Mouse (Mus musculus) kidney, adult 8-10 months (tissue): ENCODE measurements around the gene Rfx2.

Source experiments
- DNase-seq, 2 experiments: peaks; one replicate each; pipeline ENCODE4 v3.0.0; 2022

Rfx2 gene

DNA sequence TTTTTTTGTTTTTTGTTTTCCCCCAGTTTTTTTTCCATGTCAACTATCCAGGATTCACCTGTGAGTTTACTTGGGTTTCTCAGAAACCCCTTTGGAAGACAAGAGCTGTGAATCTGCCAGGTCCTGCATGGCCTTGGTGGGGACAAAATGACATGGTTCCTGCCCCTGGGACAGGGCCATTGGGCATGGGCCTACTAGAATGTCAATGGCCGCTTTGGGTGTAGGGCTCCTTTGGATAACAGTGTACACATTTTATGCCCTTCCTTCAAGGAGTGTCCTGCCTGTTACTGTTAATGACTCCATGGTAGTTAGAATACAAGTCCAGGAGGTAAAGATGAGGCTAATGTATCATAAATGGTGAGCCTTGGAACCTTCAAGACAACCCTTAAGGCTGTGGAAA, 2.1 kb upstream of the Rfx2 start:
- DNase-seq: no peak

- DNase-seq: peak; percentile 98 to 99
Observed at GRCm38 (mm10) chr17:56831111-56831816, 451 bp upstream of the Rfx2 start.

GRCm38 (mm10) chr17:56829795-56830194, 1.0 kb downstream of the Rfx2 start:
- DNase-seq: no peak

DNA sequence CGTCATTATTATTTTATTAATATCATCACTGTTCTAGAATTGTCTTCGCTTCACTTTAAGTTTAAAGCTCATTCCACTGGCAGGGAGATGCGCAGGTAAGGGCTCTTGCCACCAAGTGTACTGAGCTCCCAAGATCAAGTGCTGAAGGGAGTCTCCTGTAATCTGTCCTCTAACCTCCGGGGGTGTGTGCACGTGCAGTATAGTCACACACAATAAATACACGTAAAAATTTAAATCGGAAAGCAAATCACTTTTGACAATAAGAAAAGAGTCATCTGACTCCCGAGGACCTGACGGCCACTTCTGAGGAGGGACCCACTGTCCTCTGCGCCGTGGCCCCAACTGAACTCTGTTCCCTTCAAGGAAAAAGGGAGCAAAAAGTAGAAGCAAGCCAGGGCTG, 1.6 kb downstream of the Rfx2 start:
- no peak for DNase-seq

DNA sequence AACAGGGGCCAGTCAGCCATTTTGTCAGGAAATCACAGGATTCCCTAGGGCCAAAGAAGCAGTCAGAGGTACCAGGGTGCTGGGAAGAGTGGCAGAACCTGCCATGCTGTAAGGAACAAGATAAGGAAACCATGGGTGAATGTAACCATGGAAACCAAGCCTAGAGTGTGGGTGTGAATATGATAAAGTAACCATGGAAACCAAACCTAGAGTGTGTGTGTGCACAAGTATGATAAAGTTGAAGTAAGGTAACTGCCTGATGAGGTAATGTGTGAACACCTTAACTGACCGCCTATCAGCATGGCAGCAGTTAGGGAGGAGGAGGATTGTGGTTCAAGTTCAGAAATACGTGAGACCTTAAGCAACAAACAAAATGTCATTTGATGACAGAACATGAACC, 4.1 kb downstream of the Rfx2 start:
- DNase-seq: no peak

DNA sequence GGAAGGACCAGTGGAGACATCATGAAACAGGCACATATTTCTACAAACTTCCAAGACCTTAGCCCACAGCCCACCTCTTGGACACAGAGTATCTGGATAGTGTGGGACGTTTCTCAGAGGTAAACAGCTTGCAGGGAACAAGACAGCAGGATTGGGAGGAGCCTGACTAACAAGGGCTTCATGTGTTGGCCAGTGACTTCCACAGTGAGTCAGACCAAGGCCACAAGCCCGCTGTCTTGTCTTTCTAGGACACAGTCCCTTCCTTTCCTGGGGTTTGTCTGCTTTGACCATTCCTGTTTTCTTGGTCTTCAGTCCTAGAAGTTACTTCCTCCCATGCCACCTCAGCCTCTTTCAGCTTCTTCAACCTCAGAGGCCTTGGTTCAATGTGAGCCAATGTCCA, 7.5 kb downstream of the Rfx2 start:
- no peak for DNase-seq

DNA sequence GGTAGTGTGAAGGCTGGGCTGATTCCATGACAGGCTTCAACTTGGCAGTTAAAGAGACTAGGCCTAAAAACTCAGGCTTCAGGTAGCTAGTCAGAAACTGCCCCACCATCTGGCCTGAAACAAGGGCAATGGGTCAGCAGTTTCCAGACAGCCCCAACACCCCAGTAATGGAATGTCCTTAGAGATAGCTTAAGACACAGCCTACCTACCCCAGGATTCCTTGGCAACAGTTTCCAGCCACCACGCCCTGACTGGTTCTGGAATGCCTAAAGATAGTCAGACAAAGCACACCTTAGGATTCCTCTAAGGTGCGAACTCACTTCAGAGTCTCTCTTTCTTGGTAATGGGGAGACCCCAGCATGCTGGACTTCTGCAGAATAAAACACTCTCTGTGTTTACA, 8.4 kb downstream of the Rfx2 start:
- no peak for DNase-seq

GRCm38 (mm10) chr17:56819694-56820111, 11.1 kb downstream of the Rfx2 start:
- no peak for DNase-seq

DNA sequence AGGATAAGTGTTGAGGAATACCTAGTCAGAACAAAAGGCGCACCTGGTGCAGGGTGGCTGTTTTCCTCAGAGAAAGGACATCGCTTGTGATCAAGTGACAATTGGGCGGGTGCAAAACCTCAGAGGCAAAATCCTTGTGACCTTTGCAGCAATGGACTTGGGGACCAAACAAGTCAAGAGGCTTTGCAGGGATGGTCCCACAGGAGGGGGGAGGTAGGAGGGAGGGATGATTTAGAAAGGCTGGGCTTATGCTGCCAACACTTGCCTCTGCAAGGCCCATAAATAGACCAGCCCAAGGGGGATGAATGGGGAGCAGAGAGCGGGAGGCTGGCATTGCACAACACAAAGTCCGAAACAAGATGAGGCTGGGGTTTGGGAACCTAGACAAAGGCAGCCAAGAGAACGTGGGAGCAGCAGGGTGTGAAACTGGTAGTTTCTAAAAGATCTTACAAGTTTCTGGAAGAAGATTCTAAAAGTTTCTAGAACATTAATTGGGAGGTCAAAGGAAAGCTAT, 11.7 kb downstream of the Rfx2 start:
- DNase-seq: no peak

DNA sequence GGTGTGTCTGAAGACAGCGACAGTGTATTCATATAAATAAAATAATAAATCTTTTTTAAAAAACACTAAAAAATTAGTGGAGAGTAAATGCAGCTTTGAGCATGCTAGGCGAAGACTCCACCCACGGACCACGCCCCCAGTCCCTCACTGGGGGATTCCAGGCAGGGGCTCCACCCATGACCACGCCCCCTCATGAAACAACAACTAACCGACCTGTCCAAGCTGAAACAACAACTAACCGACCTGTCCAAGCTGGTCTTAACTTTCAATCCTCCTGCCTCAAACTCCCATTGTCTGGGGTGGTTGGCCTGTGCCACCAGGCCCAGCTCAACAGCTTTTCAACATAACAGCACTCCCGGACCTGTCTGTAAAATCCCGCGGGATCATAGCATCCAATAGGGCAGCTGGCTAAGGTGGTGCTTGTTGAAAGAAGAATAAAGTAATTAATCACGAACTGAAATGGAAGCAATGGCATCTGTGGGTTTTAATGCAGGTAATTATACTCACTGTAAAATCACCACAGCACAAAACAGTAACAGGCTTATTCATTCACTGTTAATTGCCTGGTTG, 12.7 kb downstream of the Rfx2 start:
- peak in 1 of 2 experiments; percentile 20 for DNase-seq

DNA sequence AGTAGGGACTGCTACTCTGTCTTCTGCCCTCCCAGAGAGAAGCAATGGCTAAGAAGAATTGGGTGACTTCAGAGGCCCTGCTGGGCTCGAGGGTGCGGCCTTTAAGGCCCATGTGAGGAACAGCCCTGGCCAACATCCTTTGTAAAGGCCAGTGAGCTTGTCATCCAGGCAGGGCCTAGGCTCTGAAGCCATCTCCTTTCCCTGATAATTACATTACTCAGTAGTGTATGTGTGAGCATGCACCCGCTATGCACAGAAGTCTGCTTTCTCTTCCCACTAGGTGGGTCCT, 15.8 kb downstream of the Rfx2 start:
- DNase-seq: no peak

DNA sequence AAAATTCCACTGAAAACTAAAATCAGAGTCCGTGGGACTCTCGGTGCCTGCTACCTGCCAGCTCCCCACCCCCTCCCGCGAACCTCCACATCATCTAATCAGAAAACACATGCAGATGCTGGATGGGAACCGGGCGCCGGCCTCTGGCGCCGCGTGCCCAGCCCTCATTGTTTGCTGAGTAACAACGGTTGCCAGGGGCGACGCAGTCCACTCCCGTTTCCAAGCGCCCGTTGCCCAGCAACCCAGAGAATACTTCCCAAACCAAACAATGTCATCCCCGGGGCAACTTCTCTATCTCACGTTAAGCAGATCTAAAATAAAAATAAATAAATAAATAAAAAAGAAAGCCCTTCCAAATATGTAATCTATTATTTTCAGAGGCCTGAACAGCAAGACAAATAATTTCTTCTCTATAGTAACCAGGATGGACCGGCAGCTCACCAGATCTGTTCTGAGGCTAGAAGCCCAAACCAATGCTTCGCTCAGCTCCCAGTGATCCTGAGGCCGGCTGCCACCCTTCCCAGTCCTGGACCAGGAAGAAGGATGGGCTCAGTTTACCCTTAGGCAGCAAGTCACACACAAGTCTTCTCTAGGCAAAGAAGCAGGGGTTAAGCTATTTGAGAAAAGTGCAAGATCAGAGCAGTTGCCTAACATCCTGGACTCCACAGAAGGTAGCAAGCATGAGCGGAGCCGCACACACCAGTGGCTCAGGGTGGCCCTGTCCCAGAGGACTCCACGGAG, 16.3 kb downstream of the Rfx2 start:
- peak; percentile 34 to 42 for DNase-seq

DNA sequence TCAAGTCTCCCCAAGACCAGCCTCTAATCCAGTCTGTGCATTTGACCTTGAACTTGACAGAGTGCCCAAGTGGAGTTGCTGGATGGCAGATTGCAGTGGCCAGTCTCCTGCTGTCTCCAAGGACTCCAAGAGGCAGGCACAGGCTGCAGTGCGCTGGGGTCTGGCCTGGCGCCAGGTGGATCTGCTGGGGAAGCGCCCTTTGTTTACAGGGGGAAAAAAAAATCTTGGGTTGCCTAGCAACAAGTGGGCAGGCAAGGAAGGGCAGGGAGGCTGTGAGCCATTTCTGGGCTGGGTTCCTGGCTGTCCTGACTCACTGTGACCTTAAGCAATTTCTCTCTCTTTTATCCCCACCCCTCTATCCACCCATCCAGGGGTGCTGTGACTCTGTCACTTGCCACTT, 20.6 kb downstream of the Rfx2 start:
- DNase-seq: peak; percentile 69 to 84

- DNase-seq: peak; percentile 51 to 77
Observed at GRCm38 (mm10) chr17:56808518-56808917, 22.3 kb downstream of the Rfx2 start.

GRCm38 (mm10) chr17:56805784-56806183, 25.0 kb downstream of the Rfx2 start:
- DNase-seq: no peak

DNA sequence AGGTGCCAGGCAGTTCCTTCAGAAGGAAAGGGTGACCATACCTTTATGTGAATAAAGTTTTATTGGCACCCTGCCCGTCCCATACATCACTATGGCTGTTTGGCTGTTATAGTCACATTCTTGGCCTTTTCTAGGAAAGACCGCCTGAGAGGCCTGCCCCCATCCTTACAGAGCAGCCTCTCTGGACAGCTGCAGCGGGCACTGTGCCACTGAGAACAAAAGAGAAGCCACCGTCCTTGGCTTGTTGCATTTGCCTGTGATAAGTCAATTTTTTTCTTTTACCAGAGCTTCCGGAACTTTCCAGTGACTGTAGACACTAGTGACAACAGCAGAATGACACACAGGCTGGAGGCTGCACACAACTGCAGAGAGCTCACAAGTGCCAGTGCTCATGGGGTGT, 25.9 kb downstream of the Rfx2 start:
- DNase-seq: no peak

GRCm38 (mm10) chr17:56802065-56802464, 28.7 kb downstream of the Rfx2 start:
- DNase-seq: no peak

GRCm38 (mm10) chr17:56799276-56799675, 31.5 kb downstream of the Rfx2 start:
- no peak for DNase-seq

DNA sequence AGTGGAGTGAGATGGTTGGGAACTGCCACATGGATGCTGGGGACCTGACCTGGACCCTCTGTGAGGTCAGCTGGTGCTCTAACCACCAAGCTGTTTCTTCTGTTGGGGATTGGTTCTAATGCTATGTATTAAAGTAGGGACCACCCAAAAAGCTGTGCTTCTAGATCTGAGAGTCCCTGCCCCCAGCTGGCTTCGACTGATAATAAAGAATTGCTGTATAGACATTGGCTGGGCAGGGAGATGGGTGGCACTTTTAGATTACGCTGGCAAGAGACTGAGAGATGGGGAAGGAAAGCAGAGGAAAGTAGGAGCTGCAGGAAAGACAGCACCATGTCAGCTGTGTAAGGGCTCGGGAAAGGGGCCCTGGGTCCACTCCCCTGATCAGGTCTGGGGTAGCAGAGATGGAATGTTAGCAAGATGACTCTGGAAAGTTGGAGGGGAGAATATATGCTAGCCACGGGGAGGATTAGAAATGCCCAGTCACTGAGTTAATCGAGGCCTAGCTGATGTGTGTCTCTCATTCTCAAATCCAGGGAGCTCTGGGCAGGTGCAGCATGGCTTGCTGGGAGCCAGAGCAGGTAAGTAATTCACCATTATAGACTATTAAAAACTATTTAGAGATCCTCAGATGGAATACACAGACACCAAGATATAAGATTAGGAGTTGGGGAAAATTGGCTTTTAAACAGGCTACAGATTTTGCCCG, 37.0 kb downstream of the Rfx2 start:
- no peak for DNase-seq

DNA sequence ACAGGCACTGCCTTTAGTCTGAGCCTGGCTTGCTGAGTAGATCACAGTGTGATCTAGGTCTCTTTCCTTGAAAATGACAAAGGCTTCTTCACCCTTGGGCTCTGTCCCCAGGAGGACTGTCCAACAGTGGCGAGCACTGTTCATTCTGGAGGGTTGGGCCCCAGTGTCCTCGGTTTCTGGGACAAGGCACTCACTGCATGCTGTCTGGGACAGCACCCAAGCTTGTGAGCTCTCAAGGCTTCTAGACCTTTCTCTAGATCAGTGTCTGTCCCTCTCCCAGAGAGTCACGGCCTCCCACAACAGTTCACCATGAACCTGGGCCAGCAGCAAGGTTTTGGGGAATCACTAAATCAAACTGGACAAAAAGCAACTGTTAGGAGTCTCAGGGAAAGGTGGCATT, 38.2 kb downstream of the Rfx2 start:
- no peak for DNase-seq

- no peak for DNase-seq
Observed at GRCm38 (mm10) chr17:56789286-56789685, 41.5 kb downstream of the Rfx2 start.

DNA sequence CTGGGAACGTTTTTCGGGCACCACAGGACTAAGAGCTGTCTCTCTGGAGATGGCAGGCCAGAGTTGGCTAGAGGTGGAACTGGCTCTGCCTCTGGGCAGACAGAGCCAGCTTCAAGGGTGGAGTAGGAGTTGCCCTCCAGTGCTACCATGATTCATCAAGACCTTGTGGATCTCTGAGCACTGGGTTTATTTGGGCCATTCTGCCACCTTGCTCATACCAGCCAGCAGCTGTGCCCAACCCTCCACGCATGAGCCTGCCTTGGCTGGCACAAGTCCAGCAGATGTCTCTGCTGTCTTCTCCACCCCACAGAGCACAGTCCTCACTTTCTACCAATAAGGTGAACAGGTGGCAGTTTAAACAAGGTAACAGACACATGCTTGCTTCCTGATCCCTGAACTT, 41.9 kb downstream of the Rfx2 start:
- no peak for DNase-seq

- peak; percentile 61 to 79 for DNase-seq
Observed at GRCm38 (mm10) chr17:56780291-56780978, 50.4 kb downstream of the Rfx2 start.
